23 mouse cellular contexts compared by ENCODE assay signal in the genomic region with DNA sequence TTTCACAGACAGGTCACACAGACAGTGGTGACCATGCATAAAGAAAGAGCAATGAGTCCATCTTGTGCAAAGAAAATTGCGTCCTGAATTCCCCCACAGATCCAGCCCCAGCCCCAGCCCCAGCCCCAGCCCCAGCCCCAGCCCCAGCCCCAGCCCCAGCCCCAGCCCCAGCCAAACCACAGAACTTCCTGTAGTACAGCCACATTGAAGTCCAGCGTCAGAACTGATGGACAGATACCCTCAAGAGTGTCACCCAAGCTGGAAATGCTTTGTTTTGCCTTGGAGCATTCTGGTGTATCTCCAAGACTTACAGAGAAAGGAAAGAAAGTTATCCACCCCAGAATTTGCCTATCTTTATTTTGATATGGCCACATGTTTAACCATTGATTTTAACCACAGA. TPM values are rescaled to one million over a fixed set of nuclear protein-coding genes. Genes with fewer than 3 reads are reported as not detected.
DNase-seq lines count a peak whose midpoint lies in the region; ATAC-seq and TF ChIP-seq lines count a peak whose summit lies in the region.
"Had no signal": no experiment of that assay in that cellular context is flagged by ENCODE, and none has a peak within 500 bp of the region (broad histone marks: within the 10 kb centered on the region; RNA-seq: fewer than 3 reads in every experiment).

No protein-coding gene starts in this region.

- peak overlapping the region; percentile 36 for H3K4me3 ChIP-seq in thymus, adult 2 months (ENCODE audit: control insufficient read depth, insufficient read depth, low read length)
- H3K4me3 ChIP-seq in megakaryocyte, embryonic 14.5 days (replicated peaks) = peak overlapping the region; percentile 88
- no peak overlapping the region for H3K4me3 ChIP-seq in hindbrain, embryonic 12.5 days
- no peak overlapping the region for H3K4me3 ChIP-seq in midbrain, embryonic 11.5 days (ENCODE audit: low read depth, low read length)
- H3K4me3 ChIP-seq: embryonic facial prominence, embryonic 12.5 days; forebrain, embryonic 12.5 days; heart, adult 2 months; heart, embryonic 15.5 days had no signal

- H3K36me3 ChIP-seq in thymus, adult 2 months (ENCODE audit: control insufficient read depth, insufficient read depth, low read length) = no peaks in the 10 kb centered on the region
- peaks cover 39% of the 10 kb centered on the region for H3K36me3 ChIP-seq in megakaryocyte, embryonic 14.5 days (replicated peaks; ENCODE audit: low read length)
- no peaks in the 10 kb centered on the region for H3K36me3 ChIP-seq in hindbrain, embryonic 12.5 days
- H3K36me3 ChIP-seq in midbrain, embryonic 11.5 days (ENCODE audit: control insufficient read depth, insufficient read depth, low read length) = no peaks in the 10 kb centered on the region
- H3K36me3 ChIP-seq: embryonic facial prominence, embryonic 12.5 days; forebrain, embryonic 12.5 days; heart, embryonic 15.5 days had no signal

- intact Hi-C loops in heart, postnatal 25 days (cut with DNase I) = no loop called here

- no peak for TF ChIP-seq CTCF in thymus, adult 2 months (IDR thresholded peaks at IDR 0.05; ENCODE audit: borderline replicate concordance, control insufficient read depth, extremely low read depth, insufficient read depth, low read length, poor library complexity)

- H3K4me2 ChIP-seq in hindbrain, embryonic 12.5 days (replicated peaks) = no peak overlapping the region
- no peak overlapping the region for H3K4me2 ChIP-seq in midbrain, embryonic 11.5 days
- H3K4me2 ChIP-seq: embryonic facial prominence, embryonic 12.5 days; forebrain, embryonic 12.5 days; heart, embryonic 11.5 days; heart, embryonic 15.5 days had no signal

- no peak overlapping the region for H3K9ac ChIP-seq in hindbrain, embryonic 12.5 days
- H3K9ac ChIP-seq in midbrain, embryonic 11.5 days (ENCODE audit: low read length) = no peak overlapping the region
- H3K9ac ChIP-seq: embryonic facial prominence, embryonic 12.5 days; forebrain, embryonic 12.5 days; heart, embryonic 15.5 days had no signal

- peaks cover 27% of the 10 kb centered on the region for H3K4me1 ChIP-seq in thymus, adult 2 months (replicated peaks; ENCODE audit: control insufficient read depth, insufficient read depth, low read length)
- peaks cover 99% of the 10 kb centered on the region for H3K4me1 ChIP-seq in megakaryocyte, embryonic 14.5 days
- H3K4me1 ChIP-seq in hindbrain, embryonic 12.5 days = no peaks in the 10 kb centered on the region
- H3K4me1 ChIP-seq in midbrain, embryonic 11.5 days (ENCODE audit: control insufficient read depth, insufficient read depth, low read length) = no peaks in the 10 kb centered on the region
- H3K4me1 ChIP-seq: embryonic facial prominence, embryonic 12.5 days; forebrain, embryonic 12.5 days; heart, embryonic 15.5 days had no signal

- no peaks in the 10 kb centered on the region for H3K9me3 ChIP-seq in megakaryocyte, embryonic 14.5 days
- no peaks in the 10 kb centered on the region for H3K9me3 ChIP-seq in hindbrain, embryonic 12.5 days (replicated peaks)
- H3K9me3 ChIP-seq in midbrain, embryonic 11.5 days (ENCODE audit: control insufficient read depth, low read length) = no peaks in the 10 kb centered on the region
- H3K9me3 ChIP-seq: embryonic facial prominence, embryonic 12.5 days; forebrain, embryonic 12.5 days; heart, embryonic 15.5 days had no signal

- DNase-seq in heart, adult 11 months = peak; percentile 92
- DNase-seq in heart, postnatal 25 days (ENCODE audit: low spot score) = no peak
- no peak for DNase-seq in thymus, adult 2 months
- no peak for DNase-seq in thymus, postnatal 25 days
- no peak for DNase-seq in midbrain, embryonic 11.5 days (ENCODE audit: low spot score, missing footprints)
- DNase-seq: adrenal gland, postnatal 14 days; cerebellum, adult 11 months; cerebellum, adult 8-10 months; cerebellum, postnatal 14 days had no signal

- no peak for TF ChIP-seq POLR2A in thymus, adult 2 months (IDR thresholded peaks at IDR 0.05; ENCODE audit: control insufficient read depth, extremely low read depth, insufficient read depth, low read length, poor library complexity)

- peak; percentile 48 for ATAC-seq in granulocyte monocyte progenitor cell, adult 5-6 weeks (replicated peaks; ENCODE audit: poor library complexity, severe bottlenecking)
- ATAC-seq in hindbrain, embryonic 12.5 days (ENCODE audit: low FRiP score) = no peak
- no peak for ATAC-seq in midbrain, embryonic 11.5 days (ENCODE audit: low FRiP score)
- ATAC-seq: activated CD4-positive, CD25-positive, alpha-beta regulatory T cell, adult 4 months; forebrain, embryonic 16.5 days; hindbrain, embryonic 16.5 days; inflammation-experienced regulatory T-cells, adult 6 months; Patski had no signal

- no peaks in the 10 kb centered on the region for H3K27me3 ChIP-seq in thymus, adult 2 months (ENCODE audit: control insufficient read depth, insufficient read depth, low read length)
- no peaks in the 10 kb centered on the region for H3K27me3 ChIP-seq in megakaryocyte, embryonic 14.5 days (replicated peaks)
- no peaks in the 10 kb centered on the region for H3K27me3 ChIP-seq in hindbrain, embryonic 12.5 days
- H3K27me3 ChIP-seq in midbrain, embryonic 11.5 days (ENCODE audit: control insufficient read depth, insufficient read depth, low read length) = no peaks in the 10 kb centered on the region
- H3K27me3 ChIP-seq: CH12.LX; embryonic facial prominence, embryonic 12.5 days; forebrain, embryonic 12.5 days; heart, embryonic 15.5 days; Patski had no signal

- 26% methylated on average over 2 of the region's 2 CpGs for WGBS in thymus, adult 2 months
- 79% methylated on average over 2 of the region's 2 CpGs for WGBS in hindbrain, embryonic 12.5 days
- 85% methylated on average over 2 of the region's 2 CpGs for WGBS in midbrain, embryonic 11.5 days

- peak overlapping the region; percentile 85 for H3K27ac ChIP-seq in thymus, adult 2 months (ENCODE audit: control insufficient read depth, insufficient read depth, low read length)
- H3K27ac ChIP-seq in hindbrain, embryonic 12.5 days = no peak overlapping the region
- H3K27ac ChIP-seq in midbrain, embryonic 11.5 days (ENCODE audit: low read depth, low read length) = no peak overlapping the region
- H3K27ac ChIP-seq: embryonic facial prominence, embryonic 12.5 days; forebrain, embryonic 12.5 days; heart, adult 2 months; heart, embryonic 15.5 days had no signal

RNA-seq across cellular contexts. Expression of a gene that starts 0.4 kb away (rescaled TPM):
- 10 to 100 TPM; 29.2 to 32.6 TPM for total RNA-seq in heart, postnatal 25 days (2021)
- polyA plus RNA-seq in thymus, adult 2 months (2012; rRNA removed) = 19.5 and 22.9 TPM in 2 replicates
- 334 and 375 TPM in 2 replicates for total RNA-seq in granulocyte monocyte progenitor cell, adult 5-6 weeks (2014; fragmentation: Nextera tagmentation)
- 472 and 502 TPM in 2 replicates for total RNA-seq in granulocyte monocyte progenitor cell, adult 5-6 weeks (2017)
- polyA plus RNA-seq in megakaryocyte, embryonic 14.5 days (2012; ENCODE audit: insufficient read depth, low replicate concordance) = 3.0 and 30.4 TPM in 2 replicates
- 14.7 and 16.8 TPM in 2 replicates for polyA plus RNA-seq in hindbrain, embryonic 12.5 days (2016; fragmentation: Nextera tagmentation; extraction: Ambion mirVana)
- polyA plus RNA-seq in midbrain, embryonic 11.5 days (2014; fragmentation: Nextera tagmentation; extraction: Ambion mirVana) = 13.5 and 15.7 TPM in 2 replicates
- polyA plus RNA-seq: Patski had no signal

Comparison
In these comparisons a context has a peak if more than half of its experiments do, and no peak if none do; other contexts are left out.
1. H3K4me3 ChIP-seq: peak in thymus, adult 2 months (single experiment) and megakaryocyte, embryonic 14.5 days (single experiment); none in hindbrain, embryonic 12.5 days (single experiment) and midbrain, embryonic 11.5 days (single experiment).